Mouse (Mus musculus) liver, embryonic 14.5 days (tissue): ENCODE data around the gene Elavl1. TPM values are rescaled to one million over a fixed set of nuclear protein-coding genes. Genes with fewer than 3 reads are reported as not detected.
"Not testable (repeated sequence)": the region's sequence is repeated elsewhere in the genome, so short reads cannot be mapped to it uniquely, and the experiment has no call there.

Experiments used
- ATAC-seq: fragments of 200-750 bp; cut with Nextera tagmentation; 2 replicates; pipeline ENCODE4 v1.8.0; 2017; ENCODE audit warnings: moderate number of reproducible peaks, mild to moderate bottlenecking, moderate library complexity; ENCODE audit not compliant: insufficient read depth
- DNase-seq, 3 experiments: peaks; one replicate each; pipeline ENCODE4 v3.0.0-alpha.2; 2012 to 2013; ENCODE audit warnings: low read depth in 3 of 3, low spot score in 3 of 3
- H3K27ac ChIP-seq: fragments of 300-500 bp; sonication (generic); 2 replicates; pipeline ENCODE4 v1.5.1; 2014; ENCODE audit warnings: moderate library complexity, mild to moderate bottlenecking, control low read depth, inconsistent platforms
- H3K27me3 ChIP-seq: fragments of 300-500 bp; sonication (generic); 2 replicates; pipeline ENCODE4 v1.6.1; 2014; ENCODE audit warnings: mild to moderate bottlenecking, low read length, moderate library complexity; ENCODE audit not compliant: control insufficient read depth, insufficient read depth
- H3K36me3 ChIP-seq: fragments of 300-500 bp; sonication (generic); replicated peaks from 2 replicates; pipeline ENCODE4 v1.6.1; 2014; ENCODE audit warnings: low read depth; ENCODE audit not compliant: control insufficient read depth, insufficient read depth
- H3K4me1 ChIP-seq, 2 experiments: fragments of 200-500 bp in 1 of 2; fragments of 300-500 bp in 1 of 2; sonication (generic) in 1 of 2; replicated peaks; 2 replicates each; pipeline ENCODE4 v1.6.1; 2012 to 2014; ENCODE audit warnings: antibody characterized with exemption in 1 of 2, inconsistent platforms in 1 of 2, low read length in 1 of 2; ENCODE audit not compliant: control insufficient read depth in 2 of 2, insufficient read depth in 2 of 2
- H3K4me2 ChIP-seq: fragments of 300-500 bp; sonication (generic); 2 replicates; pipeline ENCODE4 v1.6.1; 2014; ENCODE audit warnings: low read depth, mild to moderate bottlenecking, control low read depth, moderate library complexity
- H3K4me3 ChIP-seq, 2 experiments: fragments of 200-500 bp in 1 of 2; fragments of 300-500 bp in 1 of 2; sonication (generic) in 1 of 2; 2 replicates each; pipeline ENCODE4 v1.5.1; 2012 to 2014; ENCODE audit warnings: low read depth in 2 of 2, low read length in 2 of 2, mild to moderate bottlenecking in 2 of 2, control low read depth in 1 of 2, inconsistent platforms in 1 of 2, moderate library complexity in 1 of 2; ENCODE audit not compliant: insufficient read depth in 1 of 2
- H3K9ac ChIP-seq: fragments of 300-500 bp; sonication (generic); replicated peaks from 2 replicates; pipeline ENCODE4 v1.6.1; 2014; ENCODE audit warnings: mild to moderate bottlenecking, control low read depth, moderate library complexity
- H3K9me3 ChIP-seq: fragments of 300-500 bp; sonication (generic); 2 replicates; pipeline ENCODE4 v1.6.1; 2016; ENCODE audit warnings: low read length, mixed read lengths; ENCODE audit not compliant: control insufficient read depth
- CTCF ChIP-seq: IDR thresholded peaks from 2 replicates; pipeline ENCODE4 v1.5.1; 2016; ENCODE audit warnings: antibody characterized with exemption, low read depth, control low read depth
- EP300 ChIP-seq: IDR thresholded peaks from 2 replicates; pipeline ENCODE4 v1.6.1; 2016; ENCODE audit warnings: antibody characterized with exemption, low read depth
- WGBS: fragments of 180-500 bp; shearing (Covaris S2); extraction: QIAGEN DNeasy Blood & Tissue Kit; methylation state at CpG from one replicate; pipeline ENCODE4 v1.1.7; 2014; ENCODE audit not compliant: insufficient replicate concordance; 5-methylcytosine and 5-hydroxymethylcytosine counted together
- polyA plus RNA-seq, 2 experiments: library from polyadenylated mRNA; depleted of rRNA in 1 of 2; stranded (reverse) in 1 of 2; unstranded in 1 of 2; fragments of >200 nt; fragmentation: Nextera tagmentation in 1 of 2; extraction: Ambion mirVana in 1 of 2; gene quantifications; 2 replicates each; pipeline versions ENCODE4 v1.2.1 to v1.2.3; 2012 to 2014

The Elavl1 gene
- polyA plus RNA-seq, 2 experiments: 32.5 to 94.5 TPM

GRCm38 (mm10) chr8:4257350-4257749 is 67.9 kb downstream of the Elavl1 start:
- no peak overlapping the region for H3K9ac ChIP-seq
- ATAC-seq (no peak), DNase-seq (no peak)
- H3K4me1 ChIP-seq: peaks cover 8% of the 10 kb centered on the region in 2 experiments
- H3K4me3 ChIP-seq: no peak overlapping the region
- H3K36me3 ChIP-seq: peaks cover 22% of the 10 kb centered on the region
- no peak overlapping the region for H3K27ac ChIP-seq
- H3K27me3 ChIP-seq: no peaks in the 10 kb centered on the region
- H3K4me2 ChIP-seq: no peak overlapping the region
- WGBS: 84% methylated on average over 4 of the region's 4 CpGs
- H3K9me3 ChIP-seq: no peaks in the 10 kb centered on the region
- TF ChIP-seq CTCF (no peak), EP300 (no peak)

- peaks cover 8 to 9% of the 10 kb centered on the region in 2 experiments for H3K4me1 ChIP-seq
- no peak overlapping the region for H3K4me3 ChIP-seq
- peaks cover 22% of the 10 kb centered on the region for H3K36me3 ChIP-seq
- no peak overlapping the region for H3K9ac ChIP-seq
- DNase-seq: no peak
- no peak overlapping the region for H3K27ac ChIP-seq
- no peak for ATAC-seq
- no peaks in the 10 kb centered on the region for H3K9me3 ChIP-seq
- whole genome bisulfite sequencing: 70% methylated on average over 4 of the region's 4 CpGs
- TF ChIP-seq EP300: no peak
- no peak for TF ChIP-seq CTCF
- H3K27me3 ChIP-seq: no peaks in the 10 kb centered on the region
- no peak overlapping the region for H3K4me2 ChIP-seq
Observed at GRCm38 (mm10) chr8:4256911-4257310, 68.3 kb downstream of the Elavl1 start.

- H3K4me1 ChIP-seq, H3K27ac ChIP-seq: not testable (repeated sequence)
Observed at GRCm38 (mm10) chr8:4255471-4255870, 69.7 kb downstream of the Elavl1 start.

GRCm38 (mm10) chr8:4254001-4254400 is 71.2 kb downstream of the Elavl1 start:
- WGBS: 76% methylated on average over 6 of the region's 6 CpGs
- H3K4me3 ChIP-seq: peak overlapping the region in 1 of 2 experiments; percentile 63; a peak in 2 of 4 replicates
- no peak overlapping the region for H3K27ac ChIP-seq
- H3K36me3 ChIP-seq: peaks cover 8% of the 10 kb centered on the region
- peak overlapping the region; percentile 65 for H3K4me2 ChIP-seq
- peaks cover 5% of the 10 kb centered on the region in 2 experiments for H3K4me1 ChIP-seq
- no peak for ATAC-seq
- no peak for DNase-seq
- no peaks in the 10 kb centered on the region for H3K27me3 ChIP-seq
- TF ChIP-seq EP300: no peak
- peak; percentile 48; the same call in 1 of the 2 replicates for TF ChIP-seq CTCF
- H3K9ac ChIP-seq: no peak overlapping the region; the same call in 1 of the 2 replicates
- H3K9me3 ChIP-seq: no peaks in the 10 kb centered on the region

More at GRCm38 (mm10) chr8:4255471-4255870, 69.7 kb downstream of the Elavl1 start:
- peaks cover 15% of the 10 kb centered on the region for H3K36me3 ChIP-seq
- H3K27me3 ChIP-seq, H3K4me2 ChIP-seq, H3K9ac ChIP-seq, ATAC-seq, DNase-seq, H3K4me3 ChIP-seq, H3K9me3 ChIP-seq: not testable (repeated sequence)
- WGBS: 69% methylated on average over 7 of the region's 7 CpGs

GRCm38 (mm10) chr8:4252934-4253841 is 72.0 kb downstream of the Elavl1 start, which contains the start of gene Snapc2:
Gene Snapc2, plus strand, starts transcription at chr8:4253080.
- DNase-seq (peak; percentile 87 to 94 (median 94)), ATAC-seq (peak; percentile 94)
- H3K4me3 ChIP-seq: peak within 1 kb of the TSS; percentile 63 to 85
- H3K36me3 ChIP-seq: peaks cover 8% of the 10 kb centered on the region
- TF ChIP-seq CTCF (no peak), EP300 (no peak)
- under 1% methylated on average over 69 of the region's 69 CpGs for WGBS
- peaks cover 5% of the 10 kb centered on the region in 2 experiments for H3K4me1 ChIP-seq
- H3K27me3 ChIP-seq: no peaks in the 10 kb centered on the region
- peak within 1 kb of the TSS; percentile 60 for H3K9ac ChIP-seq
- peak within 1 kb of the TSS; percentile 2; the same call in 1 of the 2 replicates for H3K27ac ChIP-seq
- H3K4me2 ChIP-seq: peak within 1 kb of the TSS; percentile 65
- no peaks in the 10 kb centered on the region for H3K9me3 ChIP-seq
